Mouse (Mus musculus): ENCODE measurements around the gene Gm11032. TPM values are rescaled to one million over a fixed set of nuclear protein-coding genes. Genes with fewer than 3 reads are reported as not detected.
A peak's percentile ranks its signal among the peaks of the same experiment; 100 is the strongest.

Gene Gm11032
- polyA plus RNA-seq, 1 experiment from 2014 or later = not detected

DNA sequence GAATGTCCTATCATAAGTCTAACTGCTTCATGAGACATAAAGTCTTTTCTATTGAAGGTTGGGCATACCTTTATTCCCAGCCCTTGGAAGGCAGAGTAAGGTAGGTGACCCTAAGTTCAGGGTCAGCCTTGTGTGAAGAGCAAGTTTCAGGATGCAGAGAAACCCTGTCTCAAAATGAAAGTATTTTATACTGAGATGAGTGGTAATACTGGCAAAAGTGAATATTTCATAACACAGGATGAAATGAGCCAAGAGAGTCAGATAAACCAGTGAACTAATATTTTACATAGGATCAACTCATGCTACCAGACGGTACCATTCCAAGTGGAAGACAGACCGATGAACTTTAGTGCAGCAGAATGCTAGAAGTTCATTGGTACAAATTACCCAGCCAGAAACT is 21.5 kb upstream of the Gm11032 start:
- Histone ChIP-seq H3K4me3 (ENCODE audit: low read length) (no peak overlapping the region), H3K4me1 (ENCODE audit: control insufficient read depth, insufficient read depth, low read length) (peaks cover 5% of the 10 kb centered on the region), H3K27ac (ENCODE audit: low read length) (no peak overlapping the region), H3K9me3 (ENCODE audit: control insufficient read depth, low read length) (no peaks in the 10 kb centered on the region), H3K36me3 (ENCODE audit: control insufficient read depth, insufficient read depth, low read length) (no peaks in the 10 kb centered on the region), H3K4me2 (ENCODE audit: low read depth, low read length) (no peak overlapping the region), H3K27me3 (replicated peaks; ENCODE audit: control insufficient read depth, insufficient read depth, low read length) (no peaks in the 10 kb centered on the region), H3K9ac (ENCODE audit: low read depth, low read length) (no peak overlapping the region)
- no peak for ATAC-seq
- WGBS = 89% methylated on average over 2 of the region's 2 CpGs

- no peak for ATAC-seq
- no peaks in the 10 kb centered on the region for H3K27me3 ChIP-seq (replicated peaks; ENCODE audit: control insufficient read depth, insufficient read depth, low read length)
- 86% methylated on average over 3 of the region's 3 CpGs for WGBS
- no peak overlapping the region for H3K4me2 ChIP-seq (ENCODE audit: low read depth, low read length)
- no peak overlapping the region for H3K27ac ChIP-seq (ENCODE audit: low read length)
- H3K36me3 ChIP-seq (ENCODE audit: control insufficient read depth, insufficient read depth, low read length) = no peaks in the 10 kb centered on the region
- no peaks in the 10 kb centered on the region for H3K9me3 ChIP-seq (ENCODE audit: control insufficient read depth, low read length)
- H3K4me3 ChIP-seq (ENCODE audit: low read length) = no peak overlapping the region
- peaks cover 12% of the 10 kb centered on the region for H3K4me1 ChIP-seq (ENCODE audit: control insufficient read depth, insufficient read depth, low read length)
- no peak overlapping the region for H3K9ac ChIP-seq (ENCODE audit: low read depth, low read length)
Observed at GRCm38 (mm10) chr11:4599916-4600315, 20.0 kb upstream of the Gm11032 start.

DNA sequence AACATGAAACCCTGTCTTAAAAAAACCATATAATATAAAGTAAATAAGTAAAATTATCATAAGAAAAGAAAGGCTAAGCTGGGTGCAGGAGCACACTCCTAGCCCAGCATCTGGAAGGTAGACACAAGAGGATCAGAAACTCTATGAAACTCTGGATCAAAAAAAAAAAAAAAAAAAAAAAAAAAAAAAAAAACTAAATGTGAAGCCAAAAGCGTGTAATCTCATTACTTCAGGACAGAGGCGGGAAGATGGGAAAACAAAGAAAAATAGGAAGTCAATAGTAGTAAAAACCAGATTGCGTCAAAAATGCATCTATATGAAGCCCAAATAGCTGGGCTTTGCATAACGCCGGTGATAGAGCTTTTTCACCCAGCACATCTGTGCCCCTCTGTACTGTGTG is 18.0 kb upstream of the Gm11032 start:
- H3K9me3 ChIP-seq (ENCODE audit: control insufficient read depth, low read length) = no peaks in the 10 kb centered on the region
- H3K4me1 ChIP-seq (ENCODE audit: control insufficient read depth, insufficient read depth, low read length) = peaks cover 13% of the 10 kb centered on the region
- H3K9ac ChIP-seq (ENCODE audit: low read depth, low read length) = no peak overlapping the region
- H3K4me3 ChIP-seq (ENCODE audit: low read length) = no peak overlapping the region
- ATAC-seq = no peak
- no peak overlapping the region for H3K27ac ChIP-seq (ENCODE audit: low read length)
- no peak overlapping the region for H3K4me2 ChIP-seq (ENCODE audit: low read depth, low read length)
- no peaks in the 10 kb centered on the region for H3K36me3 ChIP-seq (ENCODE audit: control insufficient read depth, insufficient read depth, low read length)
- WGBS = 88% methylated on average over 5 of the region's 5 CpGs
- H3K27me3 ChIP-seq (replicated peaks; ENCODE audit: control insufficient read depth, insufficient read depth, low read length) = no peaks in the 10 kb centered on the region

GRCm38 (mm10) chr11:4602691-4603441 is 17.0 kb upstream of the Gm11032 start:
- no peaks in the 10 kb centered on the region for H3K9me3 ChIP-seq (ENCODE audit: control insufficient read depth, low read length)
- ATAC-seq = peak; percentile 63
- H3K4me2 ChIP-seq (ENCODE audit: low read depth, low read length) = no peak overlapping the region
- H3K4me1 ChIP-seq (ENCODE audit: control insufficient read depth, insufficient read depth, low read length) = peaks cover 13% of the 10 kb centered on the region
- H3K9ac ChIP-seq (ENCODE audit: low read depth, low read length) = no peak overlapping the region
- no peaks in the 10 kb centered on the region for H3K27me3 ChIP-seq (replicated peaks; ENCODE audit: control insufficient read depth, insufficient read depth, low read length)
- no peaks in the 10 kb centered on the region for H3K36me3 ChIP-seq (ENCODE audit: control insufficient read depth, insufficient read depth, low read length)
- no peak overlapping the region for H3K4me3 ChIP-seq (ENCODE audit: low read length)
- no peak overlapping the region for H3K27ac ChIP-seq (ENCODE audit: low read length)
- 24% methylated on average over 12 of the region's 12 CpGs for WGBS

- no peak overlapping the region for H3K4me3 ChIP-seq (ENCODE audit: low read length)
- no peak overlapping the region for H3K9ac ChIP-seq (ENCODE audit: low read depth, low read length)
- H3K4me2 ChIP-seq (ENCODE audit: low read depth, low read length) = no peak overlapping the region
- H3K27ac ChIP-seq (ENCODE audit: low read length) = no peak overlapping the region
- no peaks in the 10 kb centered on the region for H3K27me3 ChIP-seq (replicated peaks; ENCODE audit: control insufficient read depth, insufficient read depth, low read length)
- H3K9me3 ChIP-seq (ENCODE audit: control insufficient read depth, low read length) = no peaks in the 10 kb centered on the region
- H3K36me3 ChIP-seq (ENCODE audit: control insufficient read depth, insufficient read depth, low read length) = no peaks in the 10 kb centered on the region
- H3K4me1 ChIP-seq (ENCODE audit: control insufficient read depth, insufficient read depth, low read length) = peaks cover 13% of the 10 kb centered on the region
- WGBS = 14% methylated on average over 6 of the region's 6 CpGs
- peak; percentile 60; the same call in 1 of the 2 replicates for ATAC-seq
Observed at GRCm38 (mm10) chr11:4604441-4604840, 15.4 kb upstream of the Gm11032 start.

DNA sequence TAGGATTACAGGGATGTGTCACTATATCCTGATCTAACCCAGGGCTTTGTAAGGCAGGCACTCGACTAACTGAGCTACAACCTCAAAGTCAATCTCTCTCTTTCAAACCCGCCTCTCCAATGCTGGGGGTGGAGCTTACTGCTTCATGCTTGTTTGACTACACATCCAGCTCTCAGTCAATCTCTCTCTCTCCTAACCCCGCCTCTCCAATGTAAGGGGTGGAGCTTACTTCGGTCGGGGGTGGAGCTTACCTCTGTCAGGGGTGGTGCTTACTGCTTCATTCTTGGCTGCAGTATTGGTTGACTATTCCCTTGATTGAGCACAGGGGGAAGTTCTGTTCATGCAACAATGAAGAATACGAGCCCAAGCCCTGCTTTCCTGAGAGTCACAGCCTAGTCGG is 14.5 kb upstream of the Gm11032 start:
- WGBS = 48% methylated on average over 7 of the region's 7 CpGs
- Histone ChIP-seq H3K36me3 (ENCODE audit: control insufficient read depth, insufficient read depth, low read length) (no peaks in the 10 kb centered on the region), H3K4me3 (ENCODE audit: low read length) (no peak overlapping the region), H3K9ac (ENCODE audit: low read depth, low read length) (no peak overlapping the region), H3K27ac (ENCODE audit: low read length) (no peak overlapping the region), H3K9me3 (ENCODE audit: control insufficient read depth, low read length) (no peaks in the 10 kb centered on the region), H3K4me1 (ENCODE audit: control insufficient read depth, insufficient read depth, low read length) (peaks cover 13% of the 10 kb centered on the region), H3K4me2 (ENCODE audit: low read depth, low read length) (no peak overlapping the region), H3K27me3 (replicated peaks; ENCODE audit: control insufficient read depth, insufficient read depth, low read length) (no peaks in the 10 kb centered on the region)
- no peak for ATAC-seq

GRCm38 (mm10) chr11:4606541-4606940 is 13.3 kb upstream of the Gm11032 start:
- no peaks in the 10 kb centered on the region for H3K9me3 ChIP-seq (ENCODE audit: control insufficient read depth, low read length)
- H3K4me3 ChIP-seq (ENCODE audit: low read length) = no peak overlapping the region
- H3K4me2 ChIP-seq (ENCODE audit: low read depth, low read length) = no peak overlapping the region
- no peaks in the 10 kb centered on the region for H3K36me3 ChIP-seq (ENCODE audit: control insufficient read depth, insufficient read depth, low read length)
- H3K27me3 ChIP-seq (replicated peaks; ENCODE audit: control insufficient read depth, insufficient read depth, low read length) = no peaks in the 10 kb centered on the region
- no peak for ATAC-seq
- no peak overlapping the region for H3K27ac ChIP-seq (ENCODE audit: low read length)
- WGBS = 69% methylated on average over 1 of the region's 1 CpGs
- H3K9ac ChIP-seq (ENCODE audit: low read depth, low read length) = no peak overlapping the region
- H3K4me1 ChIP-seq (ENCODE audit: control insufficient read depth, insufficient read depth, low read length) = peaks cover 13% of the 10 kb centered on the region

DNA sequence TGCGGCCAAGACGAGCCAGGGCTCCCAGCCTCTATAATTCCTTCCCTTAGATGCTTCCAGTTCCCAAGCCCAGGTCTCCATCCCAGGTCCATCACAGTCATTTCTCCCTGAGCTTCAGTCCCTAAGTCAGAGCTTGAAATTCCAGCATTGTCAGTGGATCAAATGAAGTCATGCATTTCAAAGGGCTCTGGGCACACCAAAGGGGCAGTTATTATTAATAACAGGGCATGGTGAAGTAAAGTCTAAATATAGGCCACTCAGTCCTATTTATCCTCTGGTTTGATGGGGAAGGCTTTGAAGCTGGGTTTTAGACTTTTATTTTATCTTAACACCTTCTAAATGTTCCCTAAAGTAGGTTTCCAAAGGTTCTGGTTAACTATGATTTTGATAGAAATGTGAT is 8.0 kb upstream of the Gm11032 start:
- Histone ChIP-seq H3K27me3 (replicated peaks; ENCODE audit: control insufficient read depth, insufficient read depth, low read length) (no peaks in the 10 kb centered on the region), H3K4me2 (ENCODE audit: low read depth, low read length) (no peak overlapping the region), H3K27ac (ENCODE audit: low read length) (no peak overlapping the region), H3K9me3 (ENCODE audit: control insufficient read depth, low read length) (no peaks in the 10 kb centered on the region), H3K9ac (ENCODE audit: low read depth, low read length) (no peak overlapping the region), H3K36me3 (ENCODE audit: control insufficient read depth, insufficient read depth, low read length) (no peaks in the 10 kb centered on the region), H3K4me1 (ENCODE audit: control insufficient read depth, insufficient read depth, low read length) (no peaks in the 10 kb centered on the region), H3K4me3 (ENCODE audit: low read length) (no peak overlapping the region)
- no peak for ATAC-seq
- 75% methylated on average over 2 of the region's 2 CpGs for WGBS

GRCm38 (mm10) chr11:4620501-4621108 is 738 bp downstream of the Gm11032 start:
- no peak overlapping the region for H3K27ac ChIP-seq (ENCODE audit: low read length)
- no peak overlapping the region for H3K4me3 ChIP-seq (ENCODE audit: low read length)
- no peak for ATAC-seq
- no peaks in the 10 kb centered on the region for H3K36me3 ChIP-seq (ENCODE audit: control insufficient read depth, insufficient read depth, low read length)
- no peak overlapping the region for H3K4me2 ChIP-seq (ENCODE audit: low read depth, low read length)
- no peak overlapping the region for H3K9ac ChIP-seq (ENCODE audit: low read depth, low read length)
- WGBS = 54% methylated on average over 13 of the region's 13 CpGs
- H3K4me1 ChIP-seq (ENCODE audit: control insufficient read depth, insufficient read depth, low read length) = no peaks in the 10 kb centered on the region
- H3K9me3 ChIP-seq (ENCODE audit: control insufficient read depth, low read length) = no peaks in the 10 kb centered on the region
- H3K27me3 ChIP-seq (replicated peaks; ENCODE audit: control insufficient read depth, insufficient read depth, low read length) = no peaks in the 10 kb centered on the region

All from intestine, embryonic 16.5 days (tissue).